Mouse (Mus musculus) liver, postnatal 0 days (tissue): ENCODE data around the gene Fbxl8.

ENCODE experiments used
- CTCF ChIP-seq: sonication (generic); IDR thresholded peaks from 2 replicates; pipeline ENCODE4 v1.5.1; 2016; ENCODE audit warnings: antibody characterized with exemption, low read depth
- EP300 ChIP-seq: IDR thresholded peaks from 2 replicates; pipeline ENCODE4 v1.6.1; 2016; ENCODE audit warnings: antibody characterized with exemption, low read depth, mild to moderate bottlenecking

- no peak for TF ChIP-seq CTCF
- no peak for TF ChIP-seq EP300
Measured at GRCm38 (mm10) chr8:105282239-105282638, 17.8 kb downstream of the Fbxl8 start.
